Mouse (Mus musculus) right cerebral cortex, postnatal 10 days (tissue): ENCODE measurements around the gene Zbtb40.

Experiments
- DNase-seq, 2 experiments: peaks; one replicate each; pipeline ENCODE4 v3.0.0; 2021; ENCODE audit warnings: low spot score in 2 of 2

Zbtb40 gene

DNA sequence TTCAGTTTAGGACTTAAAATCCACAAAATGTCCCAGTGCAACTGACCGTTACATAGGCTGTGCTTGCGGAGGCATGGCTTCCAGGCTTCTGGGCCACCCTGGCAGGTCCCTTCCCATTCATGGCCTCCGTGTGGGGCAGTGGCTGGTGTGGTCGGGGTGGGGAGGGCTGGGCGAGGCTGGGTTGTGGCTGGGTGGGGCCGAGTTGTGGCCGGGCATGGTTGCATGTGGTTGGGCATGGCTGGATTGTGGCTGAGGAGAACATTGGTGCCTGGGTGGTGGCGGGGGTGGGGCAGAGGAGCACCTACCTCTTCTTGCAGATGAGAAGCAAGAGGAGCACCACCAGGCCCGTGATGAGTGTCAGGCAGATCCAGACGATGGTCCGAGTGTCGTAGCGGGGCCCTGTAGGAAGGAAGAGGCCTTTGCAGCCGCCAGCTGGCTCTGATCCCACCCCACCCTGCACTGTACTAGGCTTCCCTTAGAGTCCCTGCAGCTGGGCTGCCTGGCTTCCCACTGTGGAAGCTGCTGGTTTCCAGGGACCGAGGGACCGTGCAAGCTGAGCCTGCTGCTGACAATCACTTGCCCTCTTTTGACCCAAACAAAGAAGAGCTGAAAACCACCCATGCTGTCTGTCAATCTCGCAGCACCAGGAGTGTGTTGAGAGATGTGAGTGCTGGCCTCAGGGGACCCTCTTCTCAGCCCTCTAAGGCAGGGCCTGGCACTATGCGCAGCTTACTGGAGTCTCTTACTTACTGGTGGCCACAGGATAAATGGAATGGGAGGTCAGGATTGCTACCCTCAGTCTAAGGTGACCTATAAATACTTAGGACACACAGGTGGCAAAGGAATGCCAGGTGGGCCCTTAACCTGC, 113.6 kb downstream of the Zbtb40 start:
- DNase-seq, result no peak

- no peak for DNase-seq
These were observed 118.1 kb downstream of the Zbtb40 start for GRCm38 (mm10) chr4:136930474-136930873.
